Mouse (Mus musculus) testis, adult 10 weeks (tissue): ENCODE measurements around the gene Ihh. TPM values are rescaled to one million over a fixed set of nuclear protein-coding genes. Genes with fewer than 3 reads are reported as not detected.

Experiments
- polyA plus RNA-seq: library from polyadenylated mRNA; stranded (reverse); fragments of 350-450 nt; fragmentation: Illumina TruSeq; extraction: RNeasy Lipid Tissue Mini Kit (QIAGEN cat#74804); gene quantifications from one replicate; pipeline ENCODE4 v1.2.3, GENCODE M21; 2014; ENCODE audit warnings: low read depth, low replicate concordance

Ihh gene
- polyA plus RNA-seq = not detected

DNA sequence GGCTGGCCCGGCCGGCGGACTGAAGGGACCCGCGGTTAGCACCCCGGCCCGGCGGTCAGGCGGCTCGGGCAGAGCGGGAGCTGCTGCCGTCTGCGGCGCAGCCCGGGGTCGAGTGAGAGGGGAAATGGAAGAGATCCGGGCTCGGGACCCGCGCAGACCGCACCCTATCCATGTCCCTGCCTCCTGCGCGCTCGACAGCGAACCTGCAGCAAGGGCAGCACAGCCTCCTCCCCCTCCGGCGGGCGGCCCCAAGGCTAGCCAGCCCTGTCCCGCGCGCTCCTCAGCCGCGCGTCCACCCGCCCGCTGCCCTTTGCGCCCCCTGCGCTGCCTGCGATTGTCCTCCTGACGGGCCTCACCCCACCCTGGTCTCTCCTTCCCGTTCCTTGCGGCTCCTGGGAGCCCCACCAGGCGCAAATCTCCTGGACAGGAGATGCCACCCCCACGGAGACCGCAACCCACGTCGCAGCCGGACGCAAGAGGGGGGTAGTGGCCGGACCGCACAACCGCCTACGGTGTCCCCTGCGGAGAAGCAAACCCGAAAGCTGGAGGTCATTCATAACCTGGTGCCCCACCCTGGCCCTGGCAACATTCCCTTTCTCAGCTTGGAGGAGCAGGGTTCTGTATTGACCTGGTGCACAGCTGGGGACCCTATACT lies at the start of gene Ihh:
Gene Ihh (minus strand): TSS at position 117 of the 655 bp plus-strand sequence.

DNA sequence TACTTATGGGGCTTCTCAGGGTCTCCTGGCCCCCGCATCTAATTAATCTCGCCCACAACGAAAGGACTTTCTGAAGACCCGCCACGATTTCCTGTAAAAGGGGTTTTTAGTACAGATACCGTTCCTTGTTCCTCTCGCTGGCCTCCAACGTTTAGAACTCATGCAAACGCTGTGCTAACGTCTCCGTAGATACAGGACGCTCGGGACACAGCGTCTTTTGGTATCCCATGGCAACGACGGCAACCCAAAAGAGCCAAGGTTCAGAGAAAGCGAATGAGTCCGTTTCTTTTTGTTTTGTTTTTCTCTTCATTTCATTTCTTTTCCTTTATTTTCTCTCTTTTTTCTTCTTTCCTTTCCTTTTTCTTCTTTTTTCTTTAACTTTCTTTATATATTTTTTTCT lies 16.1 kb downstream of the Ihh start, which contains the start of gene Cfap65:
Gene Cfap65 (minus strand): TSS at position 198 of the 400 bp plus-strand sequence.

Other genes starting within 250 kb of the Ihh start
- 2.7 TPM for gene Cyp27a1, start 238.1 kb downstream of the Ihh start, polyA plus RNA-seq
- 0.08 TPM for gene Prkag3, start 202.5 kb downstream of the Ihh start, polyA plus RNA-seq
- 2.4 TPM for gene Wnt6, start 179.8 kb downstream of the Ihh start, polyA plus RNA-seq
- gene Wnt10a, start 160.2 kb downstream of the Ihh start, polyA plus RNA-seq = not detected
- not detected for gene Cdk5r2, start 96.7 kb downstream of the Ihh start, polyA plus RNA-seq
- gene Fev, start 66.3 kb downstream of the Ihh start, polyA plus RNA-seq = 3.4 TPM
- gene Cryba2, start 58.5 kb downstream of the Ihh start, polyA plus RNA-seq = not detected
- gene Cfap65, start 16.1 kb downstream of the Ihh start, polyA plus RNA-seq = 54.2 TPM
- 4.0 TPM for gene Nhej1, start 173.5 kb upstream of the Ihh start, polyA plus RNA-seq
- not detected for gene Slc23a3, start 182.2 kb upstream of the Ihh start, polyA plus RNA-seq
- 14.3 TPM for gene Cnppd1, start 191.0 kb upstream of the Ihh start, polyA plus RNA-seq
- gene Retreg2, start 191.1 kb upstream of the Ihh start, polyA plus RNA-seq = 17.7 TPM
- gene Zfand2b, start 217.0 kb upstream of the Ihh start, polyA plus RNA-seq = not detected
- 9.5 TPM for gene Abcb6, start 228.7 kb upstream of the Ihh start, polyA plus RNA-seq
- 3.0 TPM for gene Ankzf1, start 240.5 kb upstream of the Ihh start, polyA plus RNA-seq
- 68.6 TPM for gene Atg9a, start 240.5 kb upstream of the Ihh start, polyA plus RNA-seq